Mouse (Mus musculus): ENCODE data around the gene Trim40. TPM values are rescaled to one million over a fixed set of nuclear protein-coding genes. Genes with fewer than 3 reads are reported as not detected.

Trim40 gene
- polyA plus RNA-seq, 1 experiment from 2014 or later = not detected

GRCm38 (mm10) chr17:36885132-36885790, 4.7 kb downstream of the Trim40 start:
- Histone ChIP-seq H3K27ac (no peak overlapping the region), H3K4me1 (no peaks in the 10 kb centered on the region), H3K4me3 (replicated peaks) (no peak overlapping the region), H3K9me3 (replicated peaks) (no peaks in the 10 kb centered on the region), H3K36me3 (no peaks in the 10 kb centered on the region), H3K9ac (no peak overlapping the region), H3K4me2 (no peak overlapping the region), H3K27me3 (peaks cover 8% of the 10 kb centered on the region)
- 91% methylated on average over 12 of the region's 12 CpGs for WGBS
- ATAC-seq (replicated peaks; ENCODE audit: low FRiP score) = no peak

DNA sequence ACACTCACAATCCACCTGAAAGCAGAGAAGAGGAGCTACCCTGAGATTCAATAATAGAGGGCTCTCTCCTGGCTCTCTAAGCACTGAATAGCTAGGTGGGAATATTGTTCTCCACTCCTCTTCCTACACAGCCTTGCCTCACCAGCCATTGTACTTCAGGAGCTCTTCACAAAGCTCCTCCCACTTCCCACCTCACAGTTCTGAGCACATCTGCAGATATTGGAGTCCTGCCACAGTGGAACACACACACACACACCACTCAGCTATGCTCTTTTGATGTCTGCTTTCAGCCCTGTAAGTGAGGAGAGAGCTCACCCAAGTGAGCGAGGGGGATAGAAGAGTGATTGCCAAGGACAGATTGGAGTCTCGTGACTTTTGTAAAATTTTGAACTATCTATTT, 6.6 kb downstream of the Trim40 start:
- Histone ChIP-seq H3K9ac (no peak overlapping the region), H3K36me3 (no peaks in the 10 kb centered on the region), H3K4me3 (replicated peaks) (no peak overlapping the region), H3K27me3 (no peaks in the 10 kb centered on the region), H3K4me1 (no peaks in the 10 kb centered on the region), H3K9me3 (replicated peaks) (no peaks in the 10 kb centered on the region), H3K4me2 (no peak overlapping the region), H3K27ac (no peak overlapping the region)
- WGBS = 67% methylated on average over 2 of the region's 2 CpGs
- ATAC-seq (replicated peaks; ENCODE audit: low FRiP score) = no peak

DNA sequence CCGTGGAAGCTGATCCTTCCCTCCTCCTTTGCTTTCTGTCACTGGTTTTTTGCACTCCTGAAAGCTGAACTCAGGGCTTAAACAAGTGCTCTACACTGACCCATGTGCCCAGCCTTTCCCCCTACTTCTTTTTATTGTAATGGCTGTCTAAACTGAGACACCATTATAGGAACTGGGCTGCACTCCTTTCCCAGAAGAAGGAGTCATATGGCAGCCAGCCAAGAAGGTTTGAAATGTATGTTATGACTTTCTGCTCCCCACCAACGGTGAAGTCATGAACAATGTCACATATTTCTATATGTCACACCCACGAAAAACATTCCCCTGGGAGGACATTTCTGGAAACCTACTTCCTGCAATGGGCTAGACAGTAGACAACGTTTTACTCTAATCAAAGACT, 15.3 kb downstream of the Trim40 start:
- H3K27ac ChIP-seq = no peak overlapping the region
- WGBS = 43% methylated on average over 4 of the region's 4 CpGs
- no peaks in the 10 kb centered on the region for H3K9me3 ChIP-seq (replicated peaks)
- H3K9ac ChIP-seq = no peak overlapping the region
- H3K4me1 ChIP-seq = no peaks in the 10 kb centered on the region
- 0 out of 2 replicates have a peak, but pooled peaks cover 2% of the 10 kb centered on the region for H3K27me3 ChIP-seq
- H3K4me3 ChIP-seq (replicated peaks) = no peak overlapping the region
- H3K4me2 ChIP-seq = no peak overlapping the region
- no peak for ATAC-seq (replicated peaks; ENCODE audit: low FRiP score)
- H3K36me3 ChIP-seq = no peaks in the 10 kb centered on the region

GRCm38 (mm10) chr17:36869955-36870810, 19.7 kb downstream of the Trim40 start:
- Histone ChIP-seq H3K27ac (no peak overlapping the region), H3K4me2 (no peak overlapping the region), H3K4me1 (peaks cover 7% of the 10 kb centered on the region; the same call in 1 of the 2 replicates), H3K36me3 (no peaks in the 10 kb centered on the region), H3K9ac (no peak overlapping the region), H3K9me3 (replicated peaks) (no peaks in the 10 kb centered on the region), H3K27me3 (peaks cover 37% of the 10 kb centered on the region), H3K4me3 (replicated peaks) (no peak overlapping the region)
- 76% methylated on average over 25 of the region's 25 CpGs for WGBS
- no peak; the same call in 1 of the 2 replicates for ATAC-seq (replicated peaks; ENCODE audit: low FRiP score)

GRCm38 (mm10) chr17:36869284-36869954, 20.5 kb downstream of the Trim40 start, which contains the start of gene Trim10:
TSS of gene Trim10 (plus strand) at chr17:36869574.
- no peak within 1 kb of the TSS for H3K9ac ChIP-seq
- WGBS = 80% methylated on average over 4 of the region's 4 CpGs
- H3K4me3 ChIP-seq (replicated peaks) = no peak within 1 kb of the TSS
- H3K4me1 ChIP-seq = peaks cover 7% of the 10 kb centered on the region; the same call in 1 of the 2 replicates
- peaks cover 44% of the 10 kb centered on the region for H3K27me3 ChIP-seq
- no peak within 1 kb of the TSS for H3K4me2 ChIP-seq
- no peaks in the 10 kb centered on the region for H3K36me3 ChIP-seq
- no peaks in the 10 kb centered on the region for H3K9me3 ChIP-seq (replicated peaks)
- H3K27ac ChIP-seq = no peak within 1 kb of the TSS
- ATAC-seq (replicated peaks; ENCODE audit: low FRiP score) = peak; percentile 84

DNA sequence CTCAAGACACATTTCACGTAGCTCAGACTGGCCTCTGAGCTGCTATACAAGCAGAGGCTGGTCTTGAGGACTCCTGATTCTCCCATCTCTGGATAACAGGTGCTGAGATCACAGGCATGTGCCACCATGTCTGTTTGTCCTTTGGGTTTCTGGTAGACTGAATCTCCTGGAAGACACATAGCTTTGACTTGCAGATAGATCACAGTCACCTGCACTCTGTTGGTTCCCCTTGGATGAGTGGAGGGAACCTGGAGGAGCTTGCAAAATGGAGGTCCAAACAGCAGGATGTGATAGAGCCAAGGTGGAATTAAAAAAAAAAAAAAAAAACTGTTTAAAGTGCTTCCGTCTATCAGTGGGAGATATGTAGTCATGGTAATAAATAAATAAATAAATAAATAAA, 21.1 kb downstream of the Trim40 start:
- Histone ChIP-seq H3K27me3 (peaks cover 46% of the 10 kb centered on the region), H3K4me1 (peaks cover 7% of the 10 kb centered on the region; the same call in 1 of the 2 replicates), H3K4me2 (no peak overlapping the region), H3K9ac (no peak overlapping the region), H3K9me3 (replicated peaks) (no peaks in the 10 kb centered on the region), H3K4me3 (replicated peaks) (no peak overlapping the region), H3K36me3 (no peaks in the 10 kb centered on the region), H3K27ac (no peak overlapping the region)
- WGBS = 86% methylated on average over 2 of the region's 2 CpGs
- ATAC-seq (replicated peaks; ENCODE audit: low FRiP score) = no peak

DNA sequence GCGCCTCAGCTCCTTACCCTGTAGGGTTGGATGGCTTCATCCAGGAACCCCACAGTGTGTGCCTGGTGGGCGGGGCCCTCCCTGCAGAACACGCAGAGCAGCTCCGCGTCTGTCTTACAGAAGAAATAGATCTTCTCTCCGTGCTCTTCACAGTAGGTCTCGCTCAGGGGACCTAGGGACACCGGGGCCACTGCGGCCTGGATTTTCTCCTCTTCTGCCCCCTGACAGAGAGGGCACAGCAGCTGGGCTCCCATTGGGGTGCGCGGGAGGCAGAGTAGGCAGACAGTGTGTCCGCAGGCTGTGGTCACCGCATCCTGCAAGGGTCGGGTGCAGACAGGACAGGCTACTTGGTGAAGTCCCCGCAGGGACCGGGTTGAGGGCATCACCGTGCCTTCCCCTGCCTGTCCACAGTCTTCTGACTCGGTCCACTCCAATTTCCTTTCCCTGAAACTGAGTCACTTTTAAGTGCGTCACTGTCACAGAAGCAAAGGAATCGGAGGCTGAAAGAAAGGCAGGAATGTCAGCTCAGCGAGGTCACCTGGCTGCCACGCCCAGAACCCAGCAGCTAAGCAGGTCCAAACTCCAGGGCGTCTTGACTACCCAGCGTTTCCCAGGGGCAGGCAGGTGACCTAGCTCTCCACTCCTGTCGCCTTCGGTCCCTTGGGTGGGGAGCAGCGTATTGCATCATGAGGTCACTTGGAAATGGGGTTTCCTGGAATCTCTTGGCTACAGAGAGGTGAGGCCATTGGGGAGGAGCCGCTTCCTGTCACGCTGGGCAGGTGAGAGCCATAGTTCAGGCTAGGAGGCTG, 23.0 kb downstream of the Trim40 start, which contains the start of gene Trim15:
Gene Trim15, minus strand, starts transcription at position 492 of the 809 bp plus-strand sequence.
- Histone ChIP-seq H3K27ac (no peak within 1 kb of the TSS), H3K9ac (no peak within 1 kb of the TSS), H3K27me3 (peaks cover 46% of the 10 kb centered on the region), H3K4me2 (peak within 1 kb of the TSS; percentile 47), H3K36me3 (no peaks in the 10 kb centered on the region), H3K4me1 (peaks cover 7% of the 10 kb centered on the region; the same call in 1 of the 2 replicates), H3K9me3 (replicated peaks) (no peaks in the 10 kb centered on the region), H3K4me3 (replicated peaks) (peak within 1 kb of the TSS; percentile 18)
- WGBS = 11% methylated on average over 29 of the region's 29 CpGs
- ATAC-seq (replicated peaks; ENCODE audit: low FRiP score) = no peak; the same call in 1 of the 2 replicates

DNA sequence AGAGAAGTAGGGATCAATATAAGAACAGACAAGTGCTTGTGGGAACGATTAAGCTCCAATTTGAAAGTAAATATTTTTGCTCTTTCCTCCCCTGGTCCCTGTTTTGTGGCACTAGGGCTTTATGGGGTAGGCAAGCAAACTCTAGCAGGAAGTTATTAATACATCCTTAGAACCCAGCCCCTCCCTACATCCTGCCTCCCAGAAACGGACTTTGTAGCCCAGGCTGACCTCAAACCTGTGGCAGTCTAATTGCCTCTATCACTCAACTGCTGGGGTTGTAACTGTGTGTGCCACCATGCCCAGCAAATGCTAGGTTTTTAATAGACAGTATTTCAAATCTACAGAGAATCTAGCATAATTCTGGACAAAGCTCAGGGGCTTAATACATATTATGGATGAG, 28.2 kb downstream of the Trim40 start:
- H3K4me1 ChIP-seq = peaks cover under 1% of the 10 kb centered on the region; the same call in 1 of the 2 replicates
- no peak overlapping the region for H3K4me3 ChIP-seq (replicated peaks)
- peaks cover 29% of the 10 kb centered on the region for H3K36me3 ChIP-seq
- no peak overlapping the region for H3K9ac ChIP-seq
- H3K4me2 ChIP-seq = no peak overlapping the region
- whole genome bisulfite sequencing = 43% methylated on average over 2 of the region's 2 CpGs
- ATAC-seq (replicated peaks; ENCODE audit: low FRiP score) = no peak
- no peaks in the 10 kb centered on the region for H3K9me3 ChIP-seq (replicated peaks)
- no peak overlapping the region for H3K27ac ChIP-seq
- H3K27me3 ChIP-seq = peaks cover 24% of the 10 kb centered on the region

DNA sequence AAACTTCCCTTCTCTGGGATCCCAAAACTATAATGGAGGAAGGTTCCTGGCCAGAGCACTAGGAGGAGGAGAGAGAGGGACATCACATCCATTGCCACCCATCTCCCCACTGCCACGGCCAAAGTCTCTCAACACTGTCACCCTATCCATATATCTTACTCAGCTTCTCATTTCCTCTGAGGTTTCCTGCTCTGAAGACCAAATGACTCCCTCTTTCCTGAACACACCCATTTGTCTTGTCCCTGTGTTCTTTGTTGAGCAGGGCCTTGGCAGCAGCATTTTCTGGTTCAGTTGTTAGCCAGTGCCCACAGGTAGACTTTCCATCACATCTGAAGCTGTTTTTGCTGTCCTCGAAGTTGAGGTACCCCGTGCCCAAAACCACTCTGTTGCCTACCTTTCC, 31.7 kb downstream of the Trim40 start:
- Histone ChIP-seq H3K27me3 (no peaks in the 10 kb centered on the region), H3K9ac (no peak overlapping the region), H3K4me2 (no peak overlapping the region), H3K36me3 (peaks cover 64% of the 10 kb centered on the region), H3K9me3 (replicated peaks) (no peaks in the 10 kb centered on the region), H3K4me3 (replicated peaks) (no peak overlapping the region), H3K4me1 (no peaks in the 10 kb centered on the region), H3K27ac (no peak overlapping the region)
- 88% methylated on average over 3 of the region's 3 CpGs for WGBS
- no peak for ATAC-seq (replicated peaks; ENCODE audit: low FRiP score)

- Histone ChIP-seq H3K4me3 (replicated peaks) (no peak overlapping the region), H3K9me3 (replicated peaks) (no peaks in the 10 kb centered on the region), H3K4me2 (no peak overlapping the region), H3K36me3 (peaks cover 82% of the 10 kb centered on the region), H3K4me1 (no peaks in the 10 kb centered on the region), H3K27me3 (no peaks in the 10 kb centered on the region), H3K9ac (no peak overlapping the region), H3K27ac (no peak overlapping the region)
- WGBS = 96% methylated on average over 4 of the region's 4 CpGs
- no peak for ATAC-seq (replicated peaks; ENCODE audit: low FRiP score)
Measured at GRCm38 (mm10) chr17:36856236-36856635, 33.7 kb downstream of the Trim40 start.

DNA sequence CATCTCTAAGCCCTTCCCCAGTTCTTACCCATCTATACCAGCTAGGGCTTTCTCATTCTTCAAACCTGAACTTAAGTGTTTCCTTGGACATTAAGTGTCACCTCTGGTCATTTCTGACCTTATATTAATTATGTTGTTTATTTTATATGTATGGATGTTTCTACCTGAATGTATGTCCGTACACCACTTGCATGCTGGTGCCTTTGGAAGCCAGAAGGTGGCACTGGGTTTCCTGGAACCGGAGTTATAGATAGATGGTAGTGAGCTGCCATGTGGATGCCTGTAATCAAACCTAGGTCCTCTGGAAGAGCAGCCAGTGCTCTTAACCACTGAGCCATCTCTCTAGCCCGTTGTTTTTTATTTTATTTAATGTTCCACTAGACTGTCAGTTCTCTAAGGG, 34.4 kb downstream of the Trim40 start:
- ATAC-seq (replicated peaks; ENCODE audit: low FRiP score) = no peak
- no peaks in the 10 kb centered on the region for H3K27me3 ChIP-seq
- no peak overlapping the region for H3K27ac ChIP-seq
- H3K9ac ChIP-seq = no peak overlapping the region
- no peaks in the 10 kb centered on the region for H3K4me1 ChIP-seq
- no peaks in the 10 kb centered on the region for H3K9me3 ChIP-seq (replicated peaks)
- H3K4me2 ChIP-seq = no peak overlapping the region
- 95% methylated on average over 3 of the region's 3 CpGs for WGBS
- H3K4me3 ChIP-seq (replicated peaks) = no peak overlapping the region
- H3K36me3 ChIP-seq = peaks cover 90% of the 10 kb centered on the region

Measured in kidney, embryonic 15.5 days (tissue).